Mouse (Mus musculus) G1E-ER4 (cell line): ENCODE results near the gene Dock3. TPM values are rescaled to one million over a fixed set of nuclear protein-coding genes. Genes with fewer than 3 reads are reported as not detected.

Source experiments
- GATA1 ChIP-seq: IDR thresholded peaks from one replicate; pipeline ENCODE4 v1.8.0; 2012; ENCODE audit warnings: low read length, inconsistent platforms
- polyA plus RNA-seq: library from polyadenylated mRNA; stranded (reverse); fragments of >175 nt; gene quantifications from 2 replicates; pipeline ENCODE4 v1.2.3, GENCODE M21; 2012

Dock3 gene
- polyA plus RNA-seq, 1 experiment = not detected

- TF ChIP-seq GATA1 = no peak
Measured at GRCm38 (mm10) chr9:107264731-107265130, 33.0 kb upstream of the Dock3 start.

- TF ChIP-seq GATA1 = no peak
Measured at GRCm38 (mm10) chr9:107263912-107264311, 32.2 kb upstream of the Dock3 start.

GRCm38 (mm10) chr9:107262375-107262774, 30.7 kb upstream of the Dock3 start:
- TF ChIP-seq GATA1 = no peak

GRCm38 (mm10) chr9:107261792-107262191, 30.1 kb upstream of the Dock3 start:
- TF ChIP-seq GATA1 = no peak

DNA sequence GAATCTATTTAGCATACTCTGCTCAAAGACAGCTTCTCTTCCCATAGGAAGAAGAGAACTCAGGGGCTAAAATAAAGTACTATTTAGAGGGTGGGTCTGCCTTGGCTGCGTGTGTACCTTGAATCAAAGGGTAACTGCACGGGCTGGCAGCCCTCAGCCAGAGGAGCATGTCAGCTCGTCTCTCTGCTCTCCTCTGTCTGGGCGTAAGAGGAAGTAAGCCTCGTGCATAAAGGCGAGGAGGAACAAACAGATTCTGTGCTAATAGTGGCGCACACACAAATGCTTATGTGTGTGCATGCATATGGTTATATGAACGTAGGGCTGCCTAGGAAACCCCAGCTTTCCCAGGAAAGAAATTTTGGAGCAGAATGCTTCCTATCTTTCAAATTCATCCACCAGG, 29.1 kb upstream of the Dock3 start:
- no peak for TF ChIP-seq GATA1

- no peak for TF ChIP-seq GATA1
Measured at GRCm38 (mm10) chr9:107260429-107260828, 28.7 kb upstream of the Dock3 start.

GRCm38 (mm10) chr9:107259571-107259970, 27.9 kb upstream of the Dock3 start:
- no peak for TF ChIP-seq GATA1

DNA sequence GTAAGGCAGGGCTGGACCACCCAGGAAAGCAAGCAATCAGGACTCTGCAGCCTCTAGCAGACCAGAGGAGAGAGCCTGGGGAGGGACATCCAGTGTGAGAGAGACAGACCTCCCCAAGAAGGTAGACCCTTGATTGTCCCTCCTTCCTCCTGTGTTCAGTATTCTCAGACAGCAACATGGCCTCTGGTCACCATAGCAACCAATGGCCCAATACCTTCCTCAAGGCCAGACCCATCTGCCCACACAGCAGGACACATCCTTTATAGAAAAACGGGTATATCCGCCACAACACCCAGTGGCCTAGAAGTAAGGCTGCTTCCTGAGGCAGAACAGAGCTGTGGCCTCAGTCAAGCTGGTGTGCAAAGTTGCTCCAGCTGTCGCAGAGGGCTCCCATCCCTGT, 23.9 kb upstream of the Dock3 start:
- no peak for TF ChIP-seq GATA1

DNA sequence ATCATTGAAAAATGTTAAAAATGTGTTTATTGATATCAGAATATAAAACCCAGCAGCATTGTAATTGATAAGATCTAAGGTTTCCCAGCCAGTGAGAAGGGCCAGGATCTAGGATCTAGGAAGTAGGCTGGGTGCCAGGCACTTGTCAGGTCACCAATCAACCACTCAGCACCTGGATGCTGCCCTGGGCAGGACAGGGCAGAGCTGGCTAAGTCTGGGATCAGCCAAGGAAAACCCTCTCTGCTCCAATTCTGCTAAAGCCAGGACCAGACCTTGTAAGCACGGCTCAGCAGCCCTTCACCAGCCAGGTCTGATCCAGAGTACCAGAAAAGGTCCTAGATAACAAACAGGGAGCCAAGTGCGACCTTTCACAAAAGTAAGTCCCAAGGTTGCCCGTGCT, 23.2 kb upstream of the Dock3 start:
- no peak for TF ChIP-seq GATA1

DNA sequence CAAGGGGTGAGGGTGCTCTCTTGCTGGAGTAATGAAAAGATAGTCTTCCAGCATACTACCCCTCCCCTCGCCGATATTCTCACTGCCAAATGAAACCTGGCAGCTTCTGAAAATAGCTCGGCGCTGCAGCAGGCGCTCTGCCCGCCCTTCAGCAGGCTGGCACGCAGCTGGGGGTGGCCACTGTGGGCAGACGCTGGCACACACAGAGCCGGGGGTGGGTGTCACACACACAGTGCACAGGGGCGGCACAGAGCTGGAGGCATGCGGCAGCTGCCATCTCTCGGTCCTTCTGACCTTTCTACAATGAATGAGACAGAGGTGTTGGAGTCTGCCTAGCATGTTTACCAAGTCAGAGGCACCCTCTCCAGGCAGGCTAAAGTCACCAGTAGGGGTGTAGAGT, 22.8 kb upstream of the Dock3 start:
- TF ChIP-seq GATA1 = no peak

GRCm38 (mm10) chr9:107252164-107252563, 20.5 kb upstream of the Dock3 start:
- no peak for TF ChIP-seq GATA1

- no peak for TF ChIP-seq GATA1
Measured at GRCm38 (mm10) chr9:107250416-107251337, 19.0 kb upstream of the Dock3 start.

- no peak for TF ChIP-seq GATA1
Measured at GRCm38 (mm10) chr9:107249154-107249553, 17.4 kb upstream of the Dock3 start.

DNA sequence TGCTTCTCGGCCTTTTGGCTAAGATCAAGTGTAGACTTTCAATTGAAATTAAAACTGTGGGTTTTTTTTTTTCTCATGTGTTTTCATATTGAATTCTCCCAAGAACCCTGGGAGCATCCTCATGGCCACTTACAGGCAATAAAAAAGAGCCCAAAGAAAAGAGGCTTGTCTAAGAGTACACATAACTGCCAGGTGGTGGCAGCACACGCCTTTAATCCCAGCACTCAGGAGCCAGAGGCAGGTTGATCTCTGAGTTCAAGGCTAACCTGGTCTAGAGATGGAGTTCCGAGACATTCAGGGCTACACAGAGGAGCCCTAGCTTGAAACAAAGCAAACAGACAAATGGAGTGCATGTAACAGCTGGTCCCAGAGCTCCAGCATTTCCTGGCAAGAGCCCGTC, 14.5 kb upstream of the Dock3 start:
- TF ChIP-seq GATA1 = no peak

- no peak for TF ChIP-seq GATA1
Measured at GRCm38 (mm10) chr9:107245311-107245710, 13.6 kb upstream of the Dock3 start.

- no peak for TF ChIP-seq GATA1
Measured at GRCm38 (mm10) chr9:107236151-107236550, 4.4 kb upstream of the Dock3 start.

DNA sequence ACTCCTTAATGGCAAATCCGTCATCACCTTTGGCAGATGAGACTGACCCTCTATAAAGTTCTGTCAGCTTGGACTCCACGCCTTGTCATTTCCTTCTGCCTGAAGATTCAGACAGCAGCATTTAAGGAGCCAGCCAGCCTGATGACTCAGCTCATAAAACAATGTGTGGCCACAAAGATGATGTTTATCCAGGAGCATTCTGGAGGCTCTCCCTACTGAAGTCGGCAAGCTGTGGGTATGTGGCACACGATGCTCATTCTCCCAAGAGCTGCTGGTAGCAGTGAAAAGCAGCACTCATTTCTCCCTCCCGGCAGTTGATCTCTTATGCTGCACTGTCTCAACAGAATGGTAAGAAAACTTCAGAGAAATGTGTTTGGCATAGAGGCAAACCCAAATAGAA, 3.6 kb upstream of the Dock3 start:
- TF ChIP-seq GATA1 = no peak

- TF ChIP-seq GATA1 = no peak
Measured at GRCm38 (mm10) chr9:107232140-107232539, 431 bp upstream of the Dock3 start.
